Mouse (Mus musculus): ENCODE measurements at regions not wholly inside any gene's neighbourhood (a gene's known extent, or its start where the extent isn't known, plus 50 kb on each side); places are given as distances from the start of the nearest gene placed in this dataset.

- no peak for DNase-seq (ENCODE audit: low read depth, low spot score)
Measured at GRCm38 (mm10) chr13:70292713-70293112, 344.7 kb downstream of the Ice1 start.

DNA sequence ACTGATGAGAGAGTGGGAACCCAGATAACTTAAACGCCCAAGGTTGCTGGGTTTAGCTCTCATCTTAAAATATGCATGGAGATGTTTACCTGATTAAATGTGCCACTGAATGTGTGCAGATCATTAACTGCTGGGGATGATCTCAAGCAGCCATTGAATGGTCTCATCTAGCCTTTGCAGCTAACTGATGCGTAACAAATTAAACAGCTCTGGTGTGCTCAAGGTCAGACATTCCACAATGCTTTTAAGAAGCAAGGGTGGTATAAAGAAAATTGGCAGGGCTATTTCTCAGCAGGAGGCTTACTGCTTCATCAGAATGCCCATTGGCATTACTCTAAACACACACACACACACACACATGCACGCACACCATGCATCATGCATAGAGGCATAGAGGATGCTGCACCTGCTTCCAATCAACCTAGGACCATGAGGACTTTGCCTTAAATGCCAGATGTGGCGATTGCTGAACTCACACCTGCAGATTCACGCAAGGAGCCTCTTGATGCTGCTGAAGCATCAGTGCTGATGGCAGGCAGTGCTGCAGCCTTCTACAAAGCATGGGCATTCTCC, 333.4 kb downstream of the Ice1 start:
- DNase-seq (ENCODE audit: low read depth, low spot score), result no peak

DNA sequence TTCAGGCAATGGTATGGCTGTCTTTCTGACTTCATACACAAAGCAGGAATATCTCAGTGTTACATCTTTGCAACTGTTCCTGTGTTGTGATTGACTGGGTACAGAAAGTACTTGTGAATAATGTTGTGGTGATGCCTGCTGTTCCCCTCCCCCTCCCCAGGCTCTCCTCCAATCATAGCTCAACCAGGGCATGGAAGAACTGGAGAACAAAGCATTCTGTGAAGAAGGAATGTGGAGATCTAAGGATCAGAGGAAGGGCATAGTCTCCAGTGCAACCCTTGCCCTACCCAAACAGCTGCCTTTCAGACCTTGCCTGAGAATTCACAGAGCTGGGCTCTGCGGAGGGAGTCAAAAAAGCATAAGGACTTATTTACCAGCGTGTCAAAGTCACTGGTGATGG, 326.9 kb downstream of the Ice1 start:
- DNase-seq (ENCODE audit: low read depth, low spot score), result no peak

DNA sequence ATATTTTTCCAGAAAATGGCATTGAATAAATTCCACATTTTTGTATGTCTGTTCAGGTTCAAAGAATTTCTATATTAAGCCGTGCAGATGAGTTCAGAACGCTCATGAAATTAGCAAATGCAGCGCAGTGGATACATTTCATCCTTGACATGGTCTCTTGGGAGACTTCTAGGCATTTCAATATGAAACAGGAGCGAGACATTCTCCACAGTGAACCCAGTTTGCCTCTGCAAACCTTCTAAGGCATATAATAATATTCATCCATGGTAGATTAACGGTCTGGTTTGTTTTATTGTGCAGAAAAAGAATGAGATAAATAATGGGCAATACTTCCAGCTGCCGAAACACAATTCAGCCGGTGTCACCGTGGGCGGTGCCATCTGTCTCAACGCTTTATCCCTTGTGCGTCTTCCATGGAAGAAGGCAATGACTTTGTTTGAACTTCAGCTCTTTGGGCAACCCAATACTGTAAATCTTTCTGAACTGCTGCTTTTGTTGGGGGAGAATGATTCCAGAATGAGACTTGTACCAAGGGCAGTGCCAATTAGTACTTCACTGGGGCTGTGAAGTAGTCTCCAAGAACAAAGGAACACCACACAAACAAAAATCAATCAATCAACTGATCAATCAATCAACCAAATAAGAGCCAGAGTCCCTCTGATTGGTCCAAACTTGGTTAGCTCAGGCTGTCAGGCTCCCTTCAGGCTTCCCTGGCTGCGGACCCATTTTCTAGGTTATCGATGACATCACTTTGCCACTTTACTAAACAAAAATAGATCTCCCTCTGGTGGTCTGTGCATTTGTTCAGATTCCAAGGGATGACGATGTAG, 326.0 kb downstream of the Ice1 start:
- DNase-seq (ENCODE audit: low read depth, low spot score), result no peak

- DNase-seq (ENCODE audit: low read depth, low spot score), result no peak
Measured at GRCm38 (mm10) chr13:70313205-70313604, 324.2 kb downstream of the Ice1 start.

DNA sequence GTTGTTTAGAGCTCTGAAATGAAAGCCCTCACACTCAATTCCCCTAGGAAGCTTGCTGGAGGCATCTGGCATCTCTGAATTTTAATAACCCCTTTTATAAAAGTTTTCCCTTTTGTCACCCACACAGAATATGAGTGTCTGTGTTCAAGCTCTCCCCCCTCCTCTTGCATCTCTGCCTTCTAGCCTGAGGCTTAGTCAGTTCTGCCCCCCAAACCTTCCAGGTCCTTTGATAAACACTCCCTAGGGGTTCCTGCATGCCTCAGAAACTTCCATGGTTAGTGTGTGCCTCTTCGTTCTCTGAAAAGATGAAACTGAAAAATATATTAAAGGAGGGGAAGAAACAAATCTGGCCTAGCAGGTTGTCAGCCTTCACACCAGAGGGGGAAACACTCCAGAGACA, 313.9 kb downstream of the Ice1 start:
- no peak for DNase-seq (ENCODE audit: low read depth, low spot score)

- no peak for DNase-seq (ENCODE audit: low read depth, low spot score)
Measured at GRCm38 (mm10) chr13:70336069-70336468, 301.4 kb downstream of the Ice1 start.

GRCm38 (mm10) chr13:70340437-70340836, 297.0 kb downstream of the Ice1 start:
- DNase-seq (ENCODE audit: low read depth, low spot score), result no peak

DNA sequence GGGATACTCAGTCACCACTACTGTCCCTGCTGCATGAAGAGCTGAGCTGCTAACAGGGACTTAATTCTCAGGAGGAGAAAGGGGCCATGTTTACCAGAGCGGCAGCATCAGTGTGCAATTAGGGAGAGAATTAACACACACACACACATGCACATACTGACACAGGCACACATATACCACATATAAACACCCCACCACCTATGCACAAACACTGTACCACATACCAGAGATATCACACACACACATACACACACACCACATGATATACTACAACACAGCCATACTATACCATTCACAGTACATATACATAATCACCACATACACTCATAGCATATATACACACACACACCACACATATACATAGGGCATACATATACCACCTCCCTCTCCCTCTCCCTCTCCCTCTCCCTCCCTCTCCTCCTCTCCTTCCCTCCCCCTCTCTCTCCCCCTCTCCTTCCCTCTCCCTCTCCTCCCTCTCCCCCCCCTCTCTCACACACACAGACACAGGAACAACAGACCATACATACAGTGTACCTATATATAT, 294.2 kb downstream of the Ice1 start:
- DNase-seq (ENCODE audit: low read depth, low spot score), result no peak

DNA sequence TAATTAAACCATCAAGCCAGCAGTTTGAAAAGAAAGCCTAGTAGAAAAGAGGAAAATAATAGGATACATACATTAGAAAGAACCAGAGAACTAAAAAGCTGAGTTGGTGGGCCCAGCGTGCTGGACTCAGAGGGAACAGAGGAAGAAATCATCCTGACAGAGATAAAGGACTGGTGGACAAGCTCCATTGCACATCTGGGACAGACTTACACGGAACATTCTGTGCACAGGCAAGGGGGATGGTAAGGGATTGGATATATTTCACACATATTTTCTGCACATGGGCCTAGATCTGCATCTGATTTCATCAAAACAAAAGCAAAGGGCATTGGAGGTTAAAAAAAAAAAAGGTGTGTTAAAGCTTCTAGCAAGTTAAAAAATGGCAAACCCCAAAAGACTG, 293.5 kb downstream of the Ice1 start:
- DNase-seq (ENCODE audit: low read depth, low spot score), result no peak

DNA sequence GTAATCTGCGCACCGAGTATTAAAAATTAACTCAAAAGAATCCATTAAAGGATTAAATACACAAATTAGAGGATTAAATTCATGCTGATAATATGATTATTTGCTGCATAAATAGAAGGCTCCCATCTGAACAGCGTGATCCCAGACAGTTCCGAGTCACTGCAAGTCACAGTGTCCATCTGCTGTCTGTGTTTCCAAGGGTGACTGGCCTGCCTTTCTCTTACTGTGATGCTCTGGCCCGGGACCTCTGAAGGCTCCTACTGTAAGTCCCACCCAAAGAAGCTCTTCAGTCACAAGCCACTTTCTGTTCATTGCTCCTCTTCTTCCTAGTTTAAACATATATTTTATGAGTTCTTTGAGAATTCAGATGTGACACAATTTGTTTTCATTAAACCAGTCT, 293.1 kb downstream of the Ice1 start:
- no peak for DNase-seq (ENCODE audit: low read depth, low spot score)

DNA sequence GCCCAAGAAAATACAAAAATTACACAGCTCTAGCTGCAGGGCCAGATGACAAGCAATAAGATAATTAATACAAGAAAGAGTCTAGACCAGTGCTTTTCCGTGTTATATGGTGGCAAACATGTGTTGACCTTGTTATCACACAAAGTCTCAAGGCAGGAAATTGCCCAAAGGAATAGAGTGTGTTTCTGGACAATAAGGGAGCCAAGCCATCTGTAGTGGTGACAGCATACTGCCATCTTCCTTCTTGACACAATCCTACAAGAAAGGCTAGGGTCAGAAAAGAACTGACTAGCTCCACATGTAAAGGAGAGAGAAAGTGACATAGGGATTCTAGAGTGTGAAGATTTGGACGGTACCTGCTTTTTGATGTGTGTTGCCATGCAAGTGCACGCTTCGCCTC, 289.0 kb downstream of the Ice1 start:
- DNase-seq (ENCODE audit: low read depth, low spot score), result no peak

GRCm38 (mm10) chr13:70348965-70349364, 288.5 kb downstream of the Ice1 start:
- DNase-seq (ENCODE audit: low read depth, low spot score), result no peak

- DNase-seq (ENCODE audit: low read depth, low spot score), result no peak
Measured at GRCm38 (mm10) chr13:70369647-70370046, 267.8 kb downstream of the Ice1 start.

- no peak for DNase-seq (ENCODE audit: low read depth, low spot score)
Measured at GRCm38 (mm10) chr13:70380772-70381171, 256.7 kb downstream of the Ice1 start.

DNA sequence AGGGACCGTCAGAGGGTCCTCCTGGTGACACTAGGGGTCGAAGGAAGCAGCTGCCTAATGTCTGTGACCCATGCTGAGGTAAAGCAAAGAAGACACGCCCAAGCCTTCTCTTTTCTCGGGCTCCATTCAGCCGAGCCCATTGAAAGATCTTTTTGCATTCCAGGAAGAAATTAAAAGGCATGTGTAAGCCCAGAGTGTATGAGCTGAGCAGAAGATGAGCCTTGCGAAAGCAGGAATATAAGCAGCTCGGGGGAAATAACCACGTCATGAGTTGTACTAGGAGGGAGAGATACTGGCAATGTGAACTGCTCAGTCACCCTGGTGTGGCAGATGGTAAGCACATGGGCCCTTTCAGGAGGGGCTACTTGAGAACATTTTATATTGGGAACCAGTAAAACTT, 252.1 kb downstream of the Ice1 start:
- DNase-seq (ENCODE audit: low read depth, low spot score), result no peak

GRCm38 (mm10) chr13:70412788-70413187, 224.6 kb downstream of the Ice1 start:
- no peak for DNase-seq (ENCODE audit: low read depth, low spot score)

DNA sequence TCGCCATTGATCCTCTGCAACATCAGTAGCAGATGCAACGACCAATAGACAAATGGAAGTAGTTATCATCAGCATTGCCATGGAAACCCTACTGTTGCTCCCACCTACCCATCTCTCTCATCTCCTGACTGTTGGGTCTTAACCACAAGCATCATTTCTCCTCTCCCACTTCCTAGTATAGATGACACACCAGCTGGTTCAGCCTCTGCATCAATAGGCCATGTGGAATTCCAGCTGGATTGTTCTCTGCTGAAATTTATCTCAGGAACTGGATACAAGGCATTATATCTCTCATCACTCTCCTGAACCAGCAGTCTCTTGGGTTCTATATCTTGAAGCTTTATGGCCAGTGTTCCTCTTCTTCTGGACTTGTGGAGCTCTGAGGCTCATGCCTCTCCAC, 219.3 kb downstream of the Ice1 start:
- DNase-seq (ENCODE audit: low read depth, low spot score), result no peak

GRCm38 (mm10) chr13:70439419-70439818, 198.0 kb downstream of the Ice1 start:
- no peak for DNase-seq (ENCODE audit: low read depth, low spot score)

DNA sequence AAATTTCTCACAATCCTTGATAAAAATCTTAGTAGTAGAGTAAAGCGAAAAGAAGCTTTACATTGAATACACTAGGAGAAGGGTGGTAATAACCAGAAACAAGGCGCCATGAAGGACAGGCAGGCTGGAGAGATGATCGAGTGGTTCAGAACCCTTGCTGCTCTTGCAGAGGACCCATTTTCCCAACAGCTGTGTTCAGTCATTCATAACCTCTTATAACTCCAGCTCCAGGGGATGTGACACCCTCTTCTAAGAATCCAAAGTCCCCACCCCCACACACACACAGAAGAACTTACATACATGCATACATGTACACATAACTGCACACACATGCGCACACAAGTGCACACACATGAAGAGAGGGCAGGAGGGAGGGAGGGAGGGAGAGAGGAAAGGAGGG, 190.5 kb downstream of the Ice1 start:
- DNase-seq (ENCODE audit: low read depth, low spot score), result no peak

GRCm38 (mm10) chr13:70454592-70455390, 182.6 kb downstream of the Ice1 start:
- no peak for DNase-seq (ENCODE audit: low read depth, low spot score)

DNA sequence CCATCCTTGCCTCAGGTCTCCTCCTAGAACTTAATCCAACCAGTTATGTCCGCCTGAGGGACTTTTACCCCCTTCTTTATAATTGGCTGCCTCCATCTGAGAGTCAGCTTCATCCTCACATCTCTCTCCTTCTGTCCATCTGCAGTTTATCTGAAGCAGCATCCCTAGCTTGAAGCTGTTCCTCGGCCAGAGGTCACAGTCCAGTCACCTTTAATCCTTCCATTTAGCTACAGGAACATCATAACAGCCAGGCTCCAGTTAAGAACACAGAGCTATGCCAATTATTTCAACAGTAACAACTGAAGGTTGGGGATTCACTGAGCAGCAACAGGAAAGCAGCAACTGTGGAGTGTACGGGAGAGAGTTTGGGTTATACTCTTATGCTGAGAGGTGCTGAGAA, 179.0 kb downstream of the Ice1 start:
- no peak for DNase-seq (ENCODE audit: low read depth, low spot score)
